Mouse (Mus musculus): ENCODE data around the gene Ubxn6. TPM values are rescaled to one million over a fixed set of nuclear protein-coding genes. Genes with fewer than 3 reads are reported as not detected.

Ubxn6 gene
- polyA plus RNA-seq, 1 experiment from 2014 or later = 78.8 TPM

Other genes with a start within 250 kb of the Ubxn6 start
- 13.1 and 14.4 TPM in 2 replicates for gene Zfp119a, start 196.1 kb downstream of the Ubxn6 start, polyA plus RNA-seq (2015; fragmentation: Nextera tagmentation; extraction: Ambion mirVana)
- 17.0 and 18.0 TPM in 2 replicates for gene Zfp959, start 182.9 kb downstream of the Ubxn6 start, polyA plus RNA-seq (2015; fragmentation: Nextera tagmentation; extraction: Ambion mirVana)
- 6.7 and 8.3 TPM in 2 replicates for gene Zfp119b, start 125.5 kb downstream of the Ubxn6 start, polyA plus RNA-seq (2015; fragmentation: Nextera tagmentation; extraction: Ambion mirVana)
- 3.0 and 4.2 TPM in 2 replicates for gene Ebi3, start 122.4 kb downstream of the Ubxn6 start, polyA plus RNA-seq (2015; fragmentation: Nextera tagmentation; extraction: Ambion mirVana)
- 26.8 and 27.0 TPM in 2 replicates for gene Yju2, start 115.9 kb downstream of the Ubxn6 start, polyA plus RNA-seq (2015; fragmentation: Nextera tagmentation; extraction: Ambion mirVana)
- gene Shd, start 104.6 kb downstream of the Ubxn6 start, polyA plus RNA-seq (2015; fragmentation: Nextera tagmentation; extraction: Ambion mirVana) = 98.2 and 129 TPM in 2 replicates
- 144 and 179 TPM in 2 replicates for gene Fsd1, start 88.5 kb downstream of the Ubxn6 start, polyA plus RNA-seq (2015; fragmentation: Nextera tagmentation; extraction: Ambion mirVana)
- gene Stap2, start 69.4 kb downstream of the Ubxn6 start, polyA plus RNA-seq (2015; fragmentation: Nextera tagmentation; extraction: Ambion mirVana) = 5.5 and 6.6 TPM in 2 replicates
- gene Mpnd, start 69.3 kb downstream of the Ubxn6 start, polyA plus RNA-seq (2015; fragmentation: Nextera tagmentation; extraction: Ambion mirVana) = 152 and 157 TPM in 2 replicates
- gene Sh3gl1, start 38.4 kb downstream of the Ubxn6 start, polyA plus RNA-seq (2015; fragmentation: Nextera tagmentation; extraction: Ambion mirVana) = 125 and 126 TPM in 2 replicates
- 10.6 and 12.6 TPM in 2 replicates for gene Chaf1a, start 34.6 kb downstream of the Ubxn6 start, polyA plus RNA-seq (2015; fragmentation: Nextera tagmentation; extraction: Ambion mirVana)
- 151 and 158 TPM in 2 replicates for gene Hdgfl2, start 4.6 kb upstream of the Ubxn6 start, polyA plus RNA-seq (2015; fragmentation: Nextera tagmentation; extraction: Ambion mirVana)
- gene Plin4, start 34.8 kb upstream of the Ubxn6 start, polyA plus RNA-seq (2015; fragmentation: Nextera tagmentation; extraction: Ambion mirVana) = 0.09 and 0.14 TPM in 2 replicates
- gene Plin5, start 42.6 kb upstream of the Ubxn6 start, polyA plus RNA-seq (2015; fragmentation: Nextera tagmentation; extraction: Ambion mirVana) = 0.67 and 1.4 TPM in 2 replicates
- gene Lrg1, start 47.0 kb upstream of the Ubxn6 start, polyA plus RNA-seq (2015; fragmentation: Nextera tagmentation; extraction: Ambion mirVana) = 0.22 TPM in 1 of 2 replicates, not detected in the other
- 10.1 and 10.7 TPM in 2 replicates for gene Sema6b, start 65.3 kb upstream of the Ubxn6 start, polyA plus RNA-seq (2015; fragmentation: Nextera tagmentation; extraction: Ambion mirVana)
- gene Tnfaip8l1, start 87.4 kb upstream of the Ubxn6 start, polyA plus RNA-seq (2015; fragmentation: Nextera tagmentation; extraction: Ambion mirVana) = 10.1 and 10.2 TPM in 2 replicates
- gene Mydgf, start 108.9 kb upstream of the Ubxn6 start, polyA plus RNA-seq (2015; fragmentation: Nextera tagmentation; extraction: Ambion mirVana) = 54.2 and 63.8 TPM in 2 replicates
- gene Dpp9, start 143.9 kb upstream of the Ubxn6 start, polyA plus RNA-seq (2015; fragmentation: Nextera tagmentation; extraction: Ambion mirVana) = 32.1 and 32.3 TPM in 2 replicates
- 23.4 and 24.5 TPM in 2 replicates for gene Fem1a, start 181.8 kb upstream of the Ubxn6 start, polyA plus RNA-seq (2015; fragmentation: Nextera tagmentation; extraction: Ambion mirVana)
- 1.6 and 1.9 TPM in 2 replicates for gene Ticam1, start 201.8 kb upstream of the Ubxn6 start, polyA plus RNA-seq (2015; fragmentation: Nextera tagmentation; extraction: Ambion mirVana)
- gene Plin3, start 217.8 kb upstream of the Ubxn6 start, polyA plus RNA-seq (2015; fragmentation: Nextera tagmentation; extraction: Ambion mirVana) = 9.3 and 12.6 TPM in 2 replicates
- not detected in 2 replicates for gene Arrdc5, start 225.3 kb upstream of the Ubxn6 start, polyA plus RNA-seq (2015; fragmentation: Nextera tagmentation; extraction: Ambion mirVana)
- 48.1 and 52.2 TPM in 2 replicates for gene Uhrf1, start 228.3 kb upstream of the Ubxn6 start, polyA plus RNA-seq (2015; fragmentation: Nextera tagmentation; extraction: Ambion mirVana)

Measured in forebrain, embryonic 16.5 days (tissue).